Mouse (Mus musculus) midbrain, embryonic 15.5 days (tissue): Measurements from ENCODE around the gene Rad21l. TPM values are rescaled to one million over a fixed set of nuclear protein-coding genes. Genes with fewer than 3 reads are reported as not detected.

Source experiments
- ATAC-seq: fragments of 200-750 bp; cut with Nextera tagmentation; replicated peaks from 2 replicates; pipeline ENCODE4 v1.8.0; 2017; ENCODE audit warnings: moderate TSS enrichment
- H3K27ac ChIP-seq: fragments of 300-500 bp; sonication (generic); 2 replicates; pipeline ENCODE4 v1.5.1; 2015; ENCODE audit warnings: mild to moderate bottlenecking, inconsistent platforms
- H3K27me3 ChIP-seq: fragments of 300-500 bp; sonication (generic); replicated peaks from 2 replicates; pipeline ENCODE4 v1.6.1; 2015; ENCODE audit warnings: inconsistent platforms
- H3K36me3 ChIP-seq: fragments of 300-500 bp; sonication (generic); replicated peaks from 2 replicates; pipeline ENCODE4 v1.6.1; 2015; ENCODE audit warnings: inconsistent platforms
- H3K4me1 ChIP-seq: fragments of 300-500 bp; sonication (generic); 2 replicates; pipeline ENCODE4 v1.6.1; 2015; ENCODE audit warnings: inconsistent platforms
- H3K4me2 ChIP-seq: fragments of 300-500 bp; sonication (generic); 2 replicates; pipeline ENCODE4 v1.6.1; 2015; ENCODE audit warnings: inconsistent platforms, mild to moderate bottlenecking, moderate library complexity
- H3K4me3 ChIP-seq: fragments of 300-500 bp; sonication (generic); 2 replicates; pipeline ENCODE4 v1.5.1; 2015; ENCODE audit warnings: mild to moderate bottlenecking, inconsistent platforms
- H3K9ac ChIP-seq: fragments of 300-500 bp; sonication (generic); 2 replicates; pipeline ENCODE4 v1.6.1; 2015; ENCODE audit warnings: mild to moderate bottlenecking, inconsistent platforms
- H3K9me3 ChIP-seq: fragments of 300-500 bp; sonication (generic); 2 replicates; pipeline ENCODE4 v1.6.1; 2016; ENCODE audit warnings: inconsistent platforms
- WGBS: fragments of 180-500 bp; shearing (Covaris S2); methylation state at CpG from one replicate; pipeline ENCODE4 v1.1.7; 2015; ENCODE audit warnings: mixed read lengths; 5-methylcytosine and 5-hydroxymethylcytosine counted together
- polyA plus RNA-seq: library from polyadenylated mRNA; unstranded; fragments of >200 nt; fragmentation: Nextera tagmentation; extraction: Ambion mirVana; gene quantifications from 2 replicates; pipeline ENCODE4 v1.2.1, GENCODE M21; 2015

Gene Rad21l
- polyA plus RNA-seq, 1 experiment from 2014 or later = 0.26 TPM

DNA sequence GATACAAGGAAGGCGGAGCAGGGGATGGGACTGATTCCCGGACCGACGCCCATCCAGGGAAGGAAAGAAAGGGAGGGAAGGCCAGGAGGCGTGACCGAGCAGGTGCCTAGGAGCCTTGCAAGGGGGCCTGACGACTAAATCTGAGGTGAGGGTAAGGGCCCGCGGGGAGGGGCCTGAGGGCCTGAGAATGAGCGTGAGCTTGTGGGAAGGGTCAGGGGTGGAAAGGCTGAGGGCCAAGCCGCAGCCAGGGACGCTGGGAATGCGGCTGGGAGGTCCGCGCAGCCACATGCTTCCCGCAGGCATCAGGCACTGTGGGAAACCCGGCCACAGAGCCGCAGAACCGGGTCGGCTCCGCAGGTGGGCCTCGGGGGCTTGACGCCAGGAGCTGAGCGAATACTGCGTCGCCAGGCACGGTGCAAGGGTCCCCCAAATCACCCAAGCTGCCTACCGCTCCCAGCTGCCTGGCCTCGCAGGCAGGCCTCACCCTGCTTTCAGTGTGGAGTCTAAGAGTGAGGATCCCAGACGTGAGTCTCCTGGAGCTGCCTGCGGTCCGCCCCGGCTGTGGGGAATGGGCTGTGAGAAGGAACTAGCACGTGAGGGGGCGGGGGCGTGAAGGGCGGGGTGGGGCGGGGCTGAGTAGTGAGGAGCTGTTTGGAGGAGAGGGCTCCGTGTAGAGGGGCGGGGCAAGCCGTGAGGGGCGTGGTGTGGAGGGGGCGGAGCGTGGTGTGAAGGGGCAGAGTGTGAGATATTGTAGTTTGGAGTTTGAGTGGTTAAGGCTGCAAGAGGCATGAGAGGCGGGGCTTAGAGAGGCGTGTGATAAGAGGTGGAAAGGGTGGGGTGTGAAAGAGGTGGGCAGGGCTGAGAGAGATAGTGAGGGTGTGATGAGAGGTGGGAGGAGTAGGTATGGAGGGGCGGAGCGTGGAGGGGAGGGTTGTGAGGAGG lies 2.0 kb upstream of the Rad21l start:
- Histone ChIP-seq H3K9ac (no peak overlapping the region), H3K27ac (no peak overlapping the region), H3K4me2 (peak overlapping the region; percentile 43), H3K9me3 (no peaks in the 10 kb centered on the region), H3K4me3 (peak overlapping the region; percentile 27), H3K36me3 (no peaks in the 10 kb centered on the region), H3K4me1 (no peaks in the 10 kb centered on the region), H3K27me3 (no peaks in the 10 kb centered on the region; the same call in 1 of the 2 replicates)
- ATAC-seq = peak; percentile 60
- 33% methylated on average over 47 of the region's 48 CpGs for WGBS

DNA sequence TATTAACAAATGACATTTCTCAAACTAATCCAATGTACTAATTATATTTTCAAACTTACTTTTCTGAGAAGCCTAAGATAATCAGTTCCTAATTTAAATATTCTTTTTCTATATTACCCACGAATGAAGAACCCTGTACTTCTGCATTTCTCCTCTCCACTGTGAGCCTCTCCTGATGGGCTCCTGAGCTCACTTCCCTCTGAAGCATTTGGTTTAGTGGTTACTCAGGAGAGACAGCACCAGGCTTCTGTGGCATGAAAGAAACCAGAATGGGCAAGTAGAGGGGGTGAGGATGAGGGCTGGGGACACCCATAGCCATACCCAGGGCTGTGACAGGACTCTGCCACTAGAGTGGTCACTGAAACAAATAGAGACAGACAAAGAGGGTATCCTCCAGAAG lies 16.3 kb downstream of the Rad21l start:
- no peaks in the 10 kb centered on the region for H3K36me3 ChIP-seq
- no peak overlapping the region for H3K4me3 ChIP-seq
- no peaks in the 10 kb centered on the region for H3K27me3 ChIP-seq
- WGBS = 81% methylated on average over 1 of the region's 1 CpGs
- no peaks in the 10 kb centered on the region for H3K4me1 ChIP-seq
- H3K4me2 ChIP-seq = no peak overlapping the region
- H3K9me3 ChIP-seq = no peaks in the 10 kb centered on the region
- no peak overlapping the region for H3K27ac ChIP-seq
- ATAC-seq = no peak
- H3K9ac ChIP-seq = no peak overlapping the region

DNA sequence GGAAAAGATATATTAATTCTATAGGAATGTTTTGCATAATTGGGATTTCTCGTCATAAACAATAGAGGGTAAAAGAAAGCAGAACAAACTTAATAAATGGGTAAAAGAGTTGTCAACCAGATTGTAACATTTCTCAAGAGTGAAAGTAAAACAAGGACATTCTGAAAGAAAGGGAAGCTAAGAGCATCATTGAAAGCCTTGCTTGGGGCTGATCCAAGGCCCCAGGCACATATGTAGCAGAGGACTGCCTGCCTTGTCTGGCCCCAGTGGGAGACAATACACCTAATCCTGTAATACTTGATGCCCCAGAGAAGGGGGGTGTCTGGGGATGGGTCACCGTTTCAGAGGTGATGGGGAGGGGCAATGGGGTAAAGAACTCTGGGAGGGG lies 32.3 kb downstream of the Rad21l start:
- H3K4me1 ChIP-seq = peaks cover 14% of the 10 kb centered on the region
- ATAC-seq = no peak
- no peaks in the 10 kb centered on the region for H3K9me3 ChIP-seq
- H3K9ac ChIP-seq = no peak overlapping the region
- H3K36me3 ChIP-seq = no peaks in the 10 kb centered on the region
- WGBS = 56% methylated on average over 2 of the region's 2 CpGs
- no peak overlapping the region for H3K27ac ChIP-seq
- H3K27me3 ChIP-seq = no peaks in the 10 kb centered on the region
- H3K4me2 ChIP-seq = no peak overlapping the region
- H3K4me3 ChIP-seq = no peak overlapping the region

DNA sequence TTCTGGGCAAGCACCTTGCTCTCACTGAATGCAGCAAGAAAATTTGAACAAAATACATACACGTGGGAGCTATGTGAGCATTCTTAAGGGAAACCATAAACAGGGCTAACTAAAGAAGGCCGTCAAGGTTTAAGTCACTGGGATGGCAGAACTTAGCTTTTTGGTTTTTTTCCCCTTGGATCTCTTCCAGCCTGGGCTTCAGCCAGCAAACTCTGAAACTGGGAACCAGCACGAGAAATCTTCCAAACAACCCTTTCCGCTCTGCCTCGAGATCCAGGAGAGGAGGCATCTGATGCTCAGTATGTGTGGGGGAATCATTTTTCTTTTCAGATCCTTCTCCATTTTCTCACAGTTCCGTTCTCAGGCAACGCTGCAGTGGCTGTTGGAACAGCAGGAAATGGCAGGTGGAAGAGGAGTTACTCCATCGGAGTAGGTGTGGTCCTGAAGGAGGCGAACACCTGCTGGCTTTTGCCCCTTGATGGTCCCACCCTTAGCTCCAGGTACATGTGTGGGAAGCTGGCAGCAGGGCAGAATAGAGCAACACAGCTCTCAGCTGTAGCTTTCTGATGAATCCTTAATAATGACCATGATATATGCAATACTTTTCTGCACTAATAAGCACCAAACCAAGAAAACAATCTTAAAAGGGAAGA lies 32.8 kb downstream of the Rad21l start:
- ATAC-seq = no peak
- Histone ChIP-seq H3K9me3 (no peaks in the 10 kb centered on the region), H3K9ac (no peak overlapping the region), H3K27ac (no peak overlapping the region), H3K36me3 (no peaks in the 10 kb centered on the region), H3K4me3 (no peak overlapping the region), H3K4me2 (no peak overlapping the region), H3K27me3 (no peaks in the 10 kb centered on the region), H3K4me1 (peaks cover 19% of the 10 kb centered on the region)
- 66% methylated on average over 9 of the region's 9 CpGs for WGBS

DNA sequence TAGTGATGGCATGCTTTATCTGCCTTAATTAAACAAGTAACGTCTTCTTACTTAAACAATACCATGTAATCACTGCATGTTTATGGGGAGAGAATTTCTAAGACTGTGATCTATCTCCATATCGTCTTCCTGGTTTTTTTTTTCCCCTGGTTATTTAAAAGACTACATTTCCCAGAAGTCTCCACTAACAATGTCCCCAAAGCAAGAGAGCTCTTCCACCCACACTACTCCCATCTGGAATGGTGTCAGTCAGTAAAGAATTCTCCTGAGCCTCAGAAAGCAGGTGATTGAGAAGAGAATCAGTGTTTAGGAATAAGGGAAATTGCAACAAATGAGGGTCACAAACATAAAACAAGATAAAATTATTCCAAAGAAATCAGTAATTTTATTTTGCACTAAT lies 33.4 kb downstream of the Rad21l start:
- 21% methylated on average over 2 of the region's 2 CpGs for WGBS
- no peaks in the 10 kb centered on the region for H3K36me3 ChIP-seq
- H3K4me1 ChIP-seq = peaks cover 25% of the 10 kb centered on the region
- H3K27ac ChIP-seq = no peak overlapping the region
- no peaks in the 10 kb centered on the region for H3K27me3 ChIP-seq
- H3K9me3 ChIP-seq = no peaks in the 10 kb centered on the region
- H3K4me3 ChIP-seq = no peak overlapping the region
- ATAC-seq = no peak
- H3K4me2 ChIP-seq = no peak overlapping the region
- H3K9ac ChIP-seq = no peak overlapping the region

DNA sequence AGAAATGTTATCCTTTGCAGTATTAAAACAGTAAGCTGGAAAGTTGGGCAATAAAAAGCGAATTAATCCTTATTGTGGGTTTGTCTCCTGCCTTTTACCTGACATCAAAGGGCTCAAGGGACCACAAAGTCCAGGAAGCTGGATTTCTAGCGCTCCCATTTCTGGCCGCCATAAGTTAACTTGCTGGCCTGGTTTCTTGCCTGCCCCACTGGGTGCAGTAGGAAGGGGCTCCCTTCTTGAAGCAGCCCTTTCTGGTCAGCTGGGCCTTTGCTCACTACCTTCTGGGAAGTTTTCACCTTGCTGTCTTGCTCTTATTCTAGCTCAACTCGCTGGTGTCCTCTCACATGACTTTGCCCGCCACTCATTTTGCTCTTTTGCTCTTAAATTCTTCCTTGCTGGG lies 35.4 kb downstream of the Rad21l start:
- H3K9ac ChIP-seq = no peak overlapping the region
- WGBS = 41% methylated on average over 5 of the region's 5 CpGs
- no peaks in the 10 kb centered on the region for H3K27me3 ChIP-seq
- H3K4me1 ChIP-seq = peaks cover 31% of the 10 kb centered on the region
- H3K36me3 ChIP-seq = no peaks in the 10 kb centered on the region
- peak overlapping the region; percentile 92 for H3K4me3 ChIP-seq
- no peaks in the 10 kb centered on the region for H3K9me3 ChIP-seq
- H3K27ac ChIP-seq = no peak overlapping the region
- peak overlapping the region; percentile 61 for H3K4me2 ChIP-seq
- ATAC-seq = no peak

DNA sequence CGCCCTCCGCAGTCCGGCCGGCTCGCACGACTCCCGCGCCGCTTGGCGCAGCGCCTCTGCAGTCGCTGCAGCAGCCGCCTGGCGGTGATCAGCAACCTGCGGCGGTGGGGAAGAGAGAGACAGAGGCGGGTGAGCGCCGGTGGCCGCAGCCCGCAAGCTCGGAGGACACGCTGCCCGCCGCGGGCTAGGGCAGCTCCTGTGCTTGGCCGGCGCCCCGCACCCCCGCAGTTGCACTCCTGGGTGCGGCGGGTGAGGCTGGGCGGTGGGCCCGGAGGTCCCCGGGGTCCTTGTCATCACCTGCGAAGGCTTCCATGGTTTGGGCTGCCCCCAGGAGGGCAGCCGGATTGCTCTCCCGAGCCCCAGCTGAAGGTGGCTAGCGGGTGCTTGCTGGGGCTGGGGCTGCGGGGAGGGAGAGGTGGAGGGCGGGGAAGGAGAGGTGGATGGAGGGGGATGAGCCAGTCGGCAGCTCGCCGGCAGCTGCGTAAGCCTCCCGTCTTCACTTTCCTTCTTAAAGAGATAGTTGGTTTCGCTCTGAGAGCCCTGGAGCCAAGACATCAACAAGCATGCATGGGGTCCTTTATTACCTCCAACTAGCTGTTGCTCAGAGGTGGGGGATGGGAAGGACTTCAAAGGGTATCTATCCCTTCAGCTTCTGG lies 36.0 kb downstream of the Rad21l start, which contains the start of gene Snph:
Gene Snph (minus strand): TSS at position 435 of the 656 bp plus-strand sequence.
- Histone ChIP-seq H3K9ac (peak within 1 kb of the TSS; percentile 85), H3K27ac (peak within 1 kb of the TSS; percentile 94), H3K4me1 (peaks cover 31% of the 10 kb centered on the region), H3K4me3 (peak within 1 kb of the TSS; percentile 92), H3K36me3 (no peaks in the 10 kb centered on the region), H3K9me3 (no peaks in the 10 kb centered on the region), H3K27me3 (no peaks in the 10 kb centered on the region), H3K4me2 (peak within 1 kb of the TSS; percentile 61)
- WGBS = 0% methylated on average over 47 of the region's 47 CpGs
- peak; percentile 95 for ATAC-seq

DNA sequence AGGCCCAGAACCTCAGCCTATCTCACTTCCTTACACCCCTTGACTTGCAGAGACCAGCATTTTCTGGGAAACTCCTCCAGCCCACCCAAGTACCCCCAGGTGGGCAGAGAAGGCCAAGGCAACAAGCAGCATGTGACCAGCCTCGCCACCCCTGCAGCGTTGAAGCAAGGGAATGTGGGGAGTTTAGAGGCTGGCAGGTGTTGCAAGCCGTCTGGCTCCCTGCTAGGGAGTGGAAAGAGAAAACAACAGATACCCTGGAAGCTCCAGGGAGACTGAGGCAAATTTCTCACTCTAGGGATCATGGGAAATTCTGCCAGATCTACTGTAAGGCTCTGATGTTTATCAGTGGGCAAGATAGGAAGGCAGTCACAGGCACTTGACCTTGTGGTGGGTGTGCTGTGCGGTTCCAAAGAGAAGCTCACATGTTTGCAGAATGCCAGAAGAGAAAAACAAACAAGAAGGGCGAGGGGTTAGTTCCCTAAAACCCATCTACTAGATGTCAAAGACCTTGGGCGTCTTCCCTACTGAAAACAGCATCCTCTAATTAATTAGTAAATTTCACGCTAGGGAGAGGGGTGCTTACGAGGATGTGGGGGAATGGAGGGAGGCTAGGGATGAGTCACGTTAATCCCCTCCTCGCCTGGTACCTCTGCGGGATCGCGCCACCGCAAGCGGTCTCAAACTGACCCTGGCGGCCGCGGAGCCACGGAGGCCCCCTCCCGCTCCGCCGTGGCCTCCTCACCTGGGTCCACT lies 36.8 kb downstream of the Rad21l start:
- 2% methylated on average over 22 of the region's 22 CpGs for WGBS
- Histone ChIP-seq H3K27ac (peak overlapping the region; percentile 94), H3K9ac (peak overlapping the region; percentile 85), H3K27me3 (no peaks in the 10 kb centered on the region), H3K4me2 (peak overlapping the region; percentile 61), H3K4me3 (peak overlapping the region; percentile 92), H3K36me3 (no peaks in the 10 kb centered on the region), H3K4me1 (peaks cover 31% of the 10 kb centered on the region), H3K9me3 (no peaks in the 10 kb centered on the region)
- peak; percentile 24; the same call in 1 of the 2 replicates for ATAC-seq

DNA sequence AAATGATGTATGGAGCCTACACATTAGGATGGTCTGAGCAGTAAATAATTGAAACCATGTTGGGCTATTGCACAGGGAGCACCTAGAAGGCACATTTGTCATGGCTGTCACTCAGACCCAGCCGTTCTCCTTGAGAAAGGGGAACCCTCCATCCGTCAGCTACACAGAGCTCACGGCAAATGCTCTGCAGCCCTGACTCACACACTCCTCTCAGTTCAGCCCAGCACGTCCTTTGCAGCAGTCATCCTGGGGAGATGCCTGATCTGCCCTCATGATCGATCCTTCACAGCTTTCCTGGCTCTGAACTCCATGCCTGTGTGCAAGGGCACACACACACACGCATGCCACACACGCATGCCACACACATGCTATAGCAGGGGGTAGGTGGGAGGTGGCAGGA lies 39.0 kb downstream of the Rad21l start:
- no peaks in the 10 kb centered on the region for H3K9me3 ChIP-seq
- H3K4me3 ChIP-seq = no peak overlapping the region
- H3K36me3 ChIP-seq = no peaks in the 10 kb centered on the region
- 70% methylated on average over 7 of the region's 7 CpGs for WGBS
- peak overlapping the region; percentile 16; the same call in 1 of the 2 replicates for H3K9ac ChIP-seq
- no peak overlapping the region for H3K27ac ChIP-seq
- H3K4me1 ChIP-seq = peaks cover 31% of the 10 kb centered on the region
- no peak overlapping the region for H3K4me2 ChIP-seq
- no peak for ATAC-seq
- H3K27me3 ChIP-seq = no peaks in the 10 kb centered on the region

DNA sequence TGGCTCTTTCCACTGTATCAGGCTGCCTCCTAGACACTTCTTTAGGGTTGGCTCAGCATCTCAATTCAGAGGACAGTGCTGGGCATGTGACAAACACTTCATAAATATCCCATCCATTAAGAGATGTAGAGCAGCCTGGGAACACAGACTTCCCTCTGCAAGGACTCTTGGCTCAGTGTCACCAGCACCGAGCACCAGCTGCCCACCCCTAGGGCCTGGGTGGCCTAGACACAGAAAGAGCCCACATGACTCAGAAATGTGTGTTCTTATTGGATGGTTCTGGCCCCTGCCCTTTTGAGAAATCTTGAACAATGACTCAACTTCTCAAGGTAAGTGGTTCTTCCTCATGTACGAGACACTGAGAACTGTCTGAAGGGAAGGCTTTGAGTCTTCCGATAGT lies 40.3 kb downstream of the Rad21l start:
- no peak overlapping the region for H3K27ac ChIP-seq
- H3K36me3 ChIP-seq = no peaks in the 10 kb centered on the region
- ATAC-seq = no peak
- no peak overlapping the region for H3K4me2 ChIP-seq
- no peak overlapping the region for H3K9ac ChIP-seq
- no peaks in the 10 kb centered on the region for H3K9me3 ChIP-seq
- peaks cover 27% of the 10 kb centered on the region for H3K4me1 ChIP-seq
- H3K4me3 ChIP-seq = no peak overlapping the region
- H3K27me3 ChIP-seq = no peaks in the 10 kb centered on the region
- WGBS = 94% methylated on average over 3 of the region's 3 CpGs

DNA sequence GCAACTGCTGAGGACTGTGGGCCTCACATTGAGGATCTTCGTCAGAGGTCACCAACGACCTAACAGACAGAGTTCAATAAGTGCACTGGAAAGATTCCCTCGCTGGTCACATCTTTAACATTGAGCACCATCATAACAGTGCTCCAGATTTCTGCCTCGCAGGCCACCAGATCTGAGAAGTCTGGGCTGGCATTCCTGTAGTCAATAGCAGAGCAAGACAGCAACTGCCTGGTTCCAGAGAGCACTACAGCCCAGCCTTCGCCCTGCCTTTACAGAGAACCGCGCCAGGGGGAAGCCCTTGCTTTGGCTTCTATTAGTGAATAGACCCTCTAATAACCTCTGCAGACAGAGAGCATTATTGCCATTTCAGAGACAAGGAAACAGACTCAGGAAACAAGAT lies 42.0 kb downstream of the Rad21l start:
- Histone ChIP-seq H3K4me3 (no peak overlapping the region), H3K4me2 (no peak overlapping the region), H3K9me3 (no peaks in the 10 kb centered on the region), H3K4me1 (peaks cover 20% of the 10 kb centered on the region), H3K27me3 (no peaks in the 10 kb centered on the region), H3K9ac (no peak overlapping the region), H3K27ac (no peak overlapping the region), H3K36me3 (no peaks in the 10 kb centered on the region)
- WGBS = 92% methylated on average over 7 of the region's 7 CpGs
- no peak for ATAC-seq

DNA sequence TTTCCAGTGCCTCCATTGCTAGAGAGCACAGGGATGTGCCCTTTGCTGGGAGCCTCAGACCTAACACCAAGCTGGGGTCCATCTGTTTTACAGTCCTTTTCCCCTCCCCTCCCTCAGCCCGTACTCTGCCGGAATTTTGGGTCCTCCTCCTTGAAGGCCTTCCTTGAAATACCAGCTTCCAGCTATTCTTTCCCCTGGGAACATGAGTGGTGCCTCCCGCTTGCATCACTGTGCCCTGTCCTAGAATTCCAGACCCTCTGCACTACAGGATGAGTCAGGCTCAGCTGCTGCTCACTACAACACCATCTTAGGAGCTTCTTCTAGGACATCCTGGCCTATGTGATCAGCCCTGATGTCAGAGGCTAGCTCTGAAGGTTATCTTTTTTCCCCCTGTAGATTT lies 44.6 kb downstream of the Rad21l start:
- no peaks in the 10 kb centered on the region for H3K27me3 ChIP-seq
- 80% methylated on average over 3 of the region's 3 CpGs for WGBS
- no peak overlapping the region for H3K4me2 ChIP-seq
- no peaks in the 10 kb centered on the region for H3K9me3 ChIP-seq
- no peak for ATAC-seq
- no peak overlapping the region for H3K27ac ChIP-seq
- no peak overlapping the region for H3K4me3 ChIP-seq
- no peak overlapping the region for H3K9ac ChIP-seq
- H3K4me1 ChIP-seq = no peaks in the 10 kb centered on the region
- H3K36me3 ChIP-seq = no peaks in the 10 kb centered on the region
